Mouse (Mus musculus): ENCODE measurements around the gene Stard3nl. TPM values are rescaled to one million over a fixed set of nuclear protein-coding genes. Genes with fewer than 3 reads are reported as not detected.

Stard3nl gene
- not detected in 2 replicates for polyA plus RNA-seq (2012; ENCODE audit: insufficient read depth, insufficient read length, low replicate concordance, missing spikeins)

DNA sequence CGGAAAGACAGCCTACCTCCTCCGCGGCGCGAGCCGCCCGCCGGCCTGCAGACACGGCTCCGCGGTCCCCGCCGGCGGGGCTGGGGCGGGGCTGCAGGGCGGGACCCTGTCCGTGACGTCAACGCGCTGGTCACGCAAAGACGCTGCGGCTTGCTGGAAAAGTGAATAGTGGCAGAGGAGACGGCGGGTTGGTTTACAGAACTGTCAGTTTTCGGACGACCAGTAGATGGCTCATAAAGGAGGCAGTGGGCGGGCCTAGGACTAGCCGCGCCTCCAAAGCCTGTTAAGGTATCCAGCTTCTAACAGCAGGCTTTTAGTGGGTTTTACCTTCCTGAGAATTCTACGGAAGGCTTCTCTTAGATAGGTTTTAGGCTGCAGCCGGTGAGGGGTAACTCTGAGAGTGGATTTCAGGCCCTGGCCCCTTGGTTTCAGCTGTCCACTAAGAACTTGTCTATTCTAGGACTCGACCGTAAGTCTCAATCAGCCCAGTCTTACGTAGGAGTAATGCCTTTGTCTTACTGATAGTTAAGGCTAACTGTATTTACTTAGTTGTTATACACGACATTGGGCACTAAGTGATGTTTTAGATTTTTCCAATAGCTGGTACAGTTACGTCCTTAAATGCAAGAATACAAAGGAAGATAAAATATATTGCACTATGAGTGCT lies at the start of gene Stard3nl:
TSS of gene Stard3nl (minus strand) at position 108 of the 667 bp plus-strand sequence.
- H3K4me3 ChIP-seq (ENCODE audit: insufficient read depth, low read depth, low read length): peak within 1 kb of the TSS; percentile 76
- peaks cover 3% of the 10 kb centered on the region for H3K4me1 ChIP-seq (ENCODE audit: control insufficient read depth, insufficient read depth, low read length)
- H3K27ac ChIP-seq (ENCODE audit: insufficient read depth, low read depth, low read length): peak within 1 kb of the TSS; percentile 79
- peak; percentile 99 for TF ChIP-seq POLR2A (IDR thresholded peaks at IDR 0.05; ENCODE audit: insufficient read depth, low read depth, low read length)
- peak; percentile 14; the same call in 1 of the 2 replicates for TF ChIP-seq CTCF (IDR thresholded peaks at IDR 0.05; ENCODE audit: insufficient read depth, low read depth, low read length)
- under 1% methylated on average over 37 of the region's 37 CpGs for WGBS

DNA sequence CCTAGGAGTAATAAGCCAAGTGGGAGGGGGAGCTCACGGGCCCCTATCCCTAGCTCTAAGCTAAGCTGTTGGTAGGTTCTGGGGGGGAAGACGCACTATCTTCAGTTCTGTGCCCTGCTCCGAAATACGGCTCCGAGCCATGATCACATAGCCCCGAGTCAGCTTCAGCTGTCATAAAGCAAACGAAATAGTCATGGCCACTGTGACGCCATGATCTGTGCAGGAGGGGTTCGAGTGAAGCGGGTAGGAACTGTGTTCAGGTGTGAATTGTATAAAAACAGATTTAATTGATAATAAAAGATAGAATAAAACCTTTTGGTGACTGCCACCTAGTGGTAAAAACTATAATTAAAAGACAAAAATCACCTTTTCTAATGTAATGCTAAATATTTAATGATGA lies 42.4 kb upstream of the Stard3nl start:
- H3K27ac ChIP-seq (ENCODE audit: insufficient read depth, low read depth, low read length): no peak overlapping the region
- 0 out of 2 replicates have a peak, but pooled peaks cover 2% of the 10 kb centered on the region for H3K4me1 ChIP-seq (ENCODE audit: control insufficient read depth, insufficient read depth, low read length)
- no peak for TF ChIP-seq POLR2A (IDR thresholded peaks at IDR 0.05; ENCODE audit: insufficient read depth, low read depth, low read length)
- TF ChIP-seq CTCF (IDR thresholded peaks at IDR 0.05; ENCODE audit: insufficient read depth, low read depth, low read length): no peak
- WGBS: 66% methylated on average over 10 of the region's 10 CpGs
- no peak overlapping the region for H3K4me3 ChIP-seq (ENCODE audit: insufficient read depth, low read depth, low read length)

DNA sequence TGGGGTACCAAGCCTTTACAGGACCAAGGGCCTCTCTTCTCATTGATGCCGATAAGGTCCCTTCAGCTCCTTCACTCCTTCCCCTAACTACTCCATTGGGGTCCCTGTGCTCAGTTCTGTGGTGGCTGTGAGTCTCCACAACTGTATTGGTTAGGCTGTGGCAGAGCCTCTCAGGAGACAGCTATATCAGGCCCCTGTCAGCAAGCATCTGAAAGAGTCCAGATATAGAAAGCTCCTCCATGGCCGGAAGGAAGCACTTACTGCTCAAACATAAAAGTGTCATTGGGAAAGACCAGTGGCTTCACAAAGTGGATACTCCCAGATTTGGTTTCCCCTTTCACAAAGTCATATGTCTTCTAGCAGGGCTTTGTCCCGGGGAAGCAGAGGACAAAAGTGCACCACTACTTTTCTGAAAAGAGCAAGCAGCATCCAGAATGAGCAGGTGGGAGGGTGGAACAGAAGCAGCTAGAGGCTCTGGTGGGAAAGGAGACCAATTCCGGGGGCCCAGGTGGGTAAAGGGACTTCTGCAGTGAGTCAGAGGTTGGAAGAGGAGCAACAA lies 34.3 kb upstream of the Stard3nl start:
- TF ChIP-seq CTCF (IDR thresholded peaks at IDR 0.05; ENCODE audit: insufficient read depth, low read depth, low read length): no peak
- TF ChIP-seq POLR2A (IDR thresholded peaks at IDR 0.05; ENCODE audit: insufficient read depth, low read depth, low read length): no peak

DNA sequence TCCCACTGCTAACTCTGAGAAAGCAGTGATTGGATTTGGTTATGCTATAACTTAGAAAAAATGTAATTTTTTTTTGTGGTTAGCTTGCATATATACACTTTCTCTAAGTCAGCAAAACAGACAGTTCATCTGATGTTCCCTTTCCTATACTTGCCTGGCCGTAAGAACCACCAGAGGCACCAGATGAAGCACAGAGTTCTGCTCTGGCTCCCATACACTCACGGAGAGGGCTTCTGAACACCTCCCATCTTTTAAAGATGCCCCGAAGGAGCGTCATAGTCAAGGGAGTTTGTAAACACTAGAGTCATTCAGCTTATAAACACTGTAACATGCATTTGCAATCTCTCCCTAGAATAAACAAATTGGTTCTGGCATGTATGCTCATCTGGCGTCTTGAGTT lies 32.5 kb upstream of the Stard3nl start:
- 82% methylated on average over 5 of the region's 5 CpGs for WGBS

More for the DNA sequence above, 34.3 kb upstream of the Stard3nl start:
- no peaks in the 10 kb centered on the region for H3K4me1 ChIP-seq (ENCODE audit: control insufficient read depth, insufficient read depth, low read length)
- no peak overlapping the region for H3K27ac ChIP-seq (ENCODE audit: insufficient read depth, low read depth, low read length)
- H3K4me3 ChIP-seq (ENCODE audit: insufficient read depth, low read depth, low read length): no peak overlapping the region
- WGBS: 91% methylated on average over 4 of the region's 4 CpGs

DNA sequence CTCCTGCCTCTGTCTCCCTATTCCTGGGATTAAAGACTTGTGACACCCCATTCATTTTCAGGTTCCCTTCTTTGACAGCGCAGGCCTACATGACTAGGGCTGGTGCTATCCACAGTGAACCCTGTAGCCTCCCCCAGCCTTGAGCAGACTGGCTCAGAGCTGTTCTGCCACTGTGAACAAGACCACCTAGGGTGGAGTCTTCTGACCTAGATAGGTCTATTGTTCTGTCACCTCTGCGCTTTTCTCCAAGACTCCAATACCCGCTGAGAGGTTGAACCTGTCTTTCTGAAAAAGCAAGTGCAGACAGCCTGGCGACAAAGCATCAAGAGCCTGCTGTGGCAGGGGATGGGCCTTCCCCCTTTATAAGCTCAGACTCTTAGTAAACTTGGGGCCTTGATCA lies 29.0 kb upstream of the Stard3nl start:
- Histone ChIP-seq H3K4me3 (ENCODE audit: insufficient read depth, low read depth, low read length) (no peak overlapping the region), H3K4me1 (ENCODE audit: control insufficient read depth, insufficient read depth, low read length) (no peaks in the 10 kb centered on the region), H3K27ac (ENCODE audit: insufficient read depth, low read depth, low read length) (no peak overlapping the region)
- WGBS: 88% methylated on average over 4 of the region's 4 CpGs
- TF ChIP-seq POLR2A (IDR thresholded peaks at IDR 0.05; ENCODE audit: insufficient read depth, low read depth, low read length) (no peak), CTCF (IDR thresholded peaks at IDR 0.05; ENCODE audit: insufficient read depth, low read depth, low read length) (no peak)

More for the DNA sequence above, 32.5 kb upstream of the Stard3nl start:
- Histone ChIP-seq H3K4me3 (ENCODE audit: insufficient read depth, low read depth, low read length) (no peak overlapping the region), H3K4me1 (ENCODE audit: control insufficient read depth, insufficient read depth, low read length) (no peaks in the 10 kb centered on the region), H3K27ac (ENCODE audit: insufficient read depth, low read depth, low read length) (no peak overlapping the region)
- TF ChIP-seq POLR2A (IDR thresholded peaks at IDR 0.05; ENCODE audit: insufficient read depth, low read depth, low read length) (no peak), CTCF (IDR thresholded peaks at IDR 0.05; ENCODE audit: insufficient read depth, low read depth, low read length) (no peak)

DNA sequence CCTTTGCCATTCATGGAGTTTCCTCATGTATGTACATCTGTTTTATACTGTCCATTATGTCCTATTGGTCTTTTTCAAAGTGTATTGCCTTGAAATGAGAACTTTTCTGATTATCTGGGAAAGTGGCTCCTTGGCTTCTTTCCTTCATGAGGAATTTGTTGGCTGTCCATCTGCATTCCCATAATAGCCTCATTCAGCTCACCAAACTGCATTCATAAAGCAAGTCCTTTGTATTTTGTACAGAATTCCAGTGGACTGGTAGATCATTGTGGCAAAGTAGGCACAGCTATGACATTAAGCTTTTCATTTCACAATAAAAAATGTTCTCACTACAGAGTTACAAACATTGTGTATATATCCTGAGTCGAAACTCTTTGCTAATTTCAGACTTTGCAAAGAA lies 26.9 kb upstream of the Stard3nl start:
- TF ChIP-seq POLR2A (IDR thresholded peaks at IDR 0.05; ENCODE audit: insufficient read depth, low read depth, low read length): no peak
- TF ChIP-seq CTCF (IDR thresholded peaks at IDR 0.05; ENCODE audit: insufficient read depth, low read depth, low read length): no peak
- 49% methylated on average over 1 of the region's 1 CpGs for WGBS

DNA sequence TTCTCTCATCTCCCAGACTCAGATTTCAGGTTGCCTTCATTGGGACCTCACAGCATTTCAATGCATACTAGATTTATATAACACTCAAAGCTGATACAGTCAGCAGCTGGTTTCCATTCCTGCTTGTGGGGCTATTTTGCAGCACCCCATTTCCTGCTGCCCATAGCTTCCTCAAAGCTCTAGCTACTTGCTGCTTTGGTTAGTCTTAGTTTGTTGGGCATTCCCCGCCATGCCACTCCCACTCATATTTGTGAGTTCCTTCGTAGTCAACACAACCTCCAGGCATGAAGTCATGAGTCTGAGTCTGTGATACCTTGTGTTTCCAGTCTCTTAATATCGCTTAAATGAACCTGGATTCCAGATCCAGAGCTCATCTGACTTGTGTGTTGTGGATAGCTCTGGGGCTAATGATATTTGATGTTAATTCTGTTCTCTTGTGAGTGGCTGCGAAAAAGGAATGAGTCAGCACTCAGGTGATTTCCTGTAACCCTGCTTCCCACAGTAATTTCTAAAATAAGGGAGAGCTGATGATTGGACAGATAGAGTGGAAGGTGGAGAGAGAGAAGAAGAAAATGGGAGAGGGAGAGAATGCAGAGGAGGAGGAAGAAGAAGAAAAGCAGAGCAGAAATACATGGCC lies 22.4 kb upstream of the Stard3nl start:
- no peak overlapping the region for H3K4me3 ChIP-seq (ENCODE audit: insufficient read depth, low read depth, low read length)
- TF ChIP-seq POLR2A (IDR thresholded peaks at IDR 0.05; ENCODE audit: insufficient read depth, low read depth, low read length) (no peak), CTCF (IDR thresholded peaks at IDR 0.05; ENCODE audit: insufficient read depth, low read depth, low read length) (no peak)
- 84% methylated on average over 4 of the region's 4 CpGs for WGBS
- no peaks in the 10 kb centered on the region for H3K4me1 ChIP-seq (ENCODE audit: control insufficient read depth, insufficient read depth, low read length)
- no peak overlapping the region for H3K27ac ChIP-seq (ENCODE audit: insufficient read depth, low read depth, low read length)

More for the DNA sequence above, 26.9 kb upstream of the Stard3nl start:
- Histone ChIP-seq H3K4me3 (ENCODE audit: insufficient read depth, low read depth, low read length) (no peak overlapping the region), H3K4me1 (ENCODE audit: control insufficient read depth, insufficient read depth, low read length) (no peaks in the 10 kb centered on the region), H3K27ac (ENCODE audit: insufficient read depth, low read depth, low read length) (no peak overlapping the region)

DNA sequence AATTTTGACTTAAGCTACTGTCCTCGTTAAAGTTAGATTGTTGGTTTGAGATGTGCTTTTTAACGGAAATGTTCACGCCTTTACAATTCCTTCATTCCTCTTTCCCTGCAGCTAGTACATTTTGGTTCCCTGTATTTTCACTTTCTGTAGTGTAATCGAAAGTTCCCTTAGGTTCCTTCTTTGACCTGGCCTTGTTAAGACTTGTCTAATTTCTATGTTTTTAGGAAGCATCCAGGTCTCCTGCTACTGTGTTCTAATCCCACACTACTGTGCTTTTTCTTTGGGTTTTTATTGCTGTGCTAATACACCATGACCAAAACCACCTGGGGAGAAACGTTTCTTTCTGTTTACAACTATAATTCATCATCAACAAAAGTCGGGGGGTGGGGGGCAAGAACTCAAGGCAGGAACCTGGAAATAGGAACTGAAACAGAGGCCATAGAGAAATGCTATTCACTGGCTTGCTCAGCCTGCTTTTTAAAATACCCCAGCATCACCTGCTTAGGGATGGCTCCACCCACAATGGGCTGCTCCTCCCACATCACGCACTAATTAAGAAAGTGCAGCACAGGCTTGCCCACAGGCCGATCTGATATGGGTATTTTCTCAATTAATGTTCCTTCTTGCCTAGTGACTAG lies 20.4 kb upstream of the Stard3nl start:
- TF ChIP-seq CTCF (IDR thresholded peaks at IDR 0.05; ENCODE audit: insufficient read depth, low read depth, low read length): no peak
- no peak for TF ChIP-seq POLR2A (IDR thresholded peaks at IDR 0.05; ENCODE audit: insufficient read depth, low read depth, low read length)
- WGBS: 75% methylated on average over 8 of the region's 8 CpGs
- no peak overlapping the region for H3K27ac ChIP-seq (ENCODE audit: insufficient read depth, low read depth, low read length)
- H3K4me3 ChIP-seq (ENCODE audit: insufficient read depth, low read depth, low read length): no peak overlapping the region
- no peaks in the 10 kb centered on the region for H3K4me1 ChIP-seq (ENCODE audit: control insufficient read depth, insufficient read depth, low read length)

Measured in olfactory bulb, adult 2 months (tissue).